Mouse (Mus musculus) mesoderm, embryonic 11.5 days (tissue): ENCODE data around the gene Disp1.

Experiments
- DNase-seq: peaks from one replicate; pipeline ENCODE4 v3.0.0-alpha.2; 2012; ENCODE audit warnings: low read depth, low spot score

Gene Disp1

DNA sequence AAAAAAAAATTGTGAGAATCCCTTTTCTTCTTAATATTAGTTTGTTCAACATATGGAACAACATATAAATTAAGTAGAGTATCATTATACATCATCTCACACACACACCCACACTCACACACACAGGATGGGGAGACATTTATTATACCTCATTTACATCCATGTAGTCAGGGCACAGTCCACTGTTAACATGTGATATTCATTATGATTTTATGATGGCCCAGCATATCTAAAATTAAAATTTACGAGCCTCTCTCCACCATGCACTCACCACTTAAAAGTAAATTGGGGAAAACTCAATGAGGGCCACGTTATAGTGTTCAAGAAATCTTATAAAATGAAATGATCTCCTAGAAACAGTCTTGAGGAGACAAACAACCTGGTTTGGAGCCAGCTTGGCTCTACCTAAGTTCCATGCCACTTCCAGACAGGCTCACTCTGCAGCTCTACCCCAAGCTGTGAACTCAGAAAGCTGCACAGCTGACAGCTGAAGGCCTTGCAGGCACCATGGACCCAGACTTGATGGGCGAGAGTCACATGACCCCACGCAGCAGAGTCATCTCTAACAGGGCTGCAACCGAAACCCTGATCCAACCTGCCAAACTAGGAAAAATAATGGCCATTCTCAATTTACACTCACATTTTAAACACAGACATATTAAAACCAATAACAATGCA lies 57.7 kb downstream of the Disp1 start:
- no peak for DNase-seq

DNA sequence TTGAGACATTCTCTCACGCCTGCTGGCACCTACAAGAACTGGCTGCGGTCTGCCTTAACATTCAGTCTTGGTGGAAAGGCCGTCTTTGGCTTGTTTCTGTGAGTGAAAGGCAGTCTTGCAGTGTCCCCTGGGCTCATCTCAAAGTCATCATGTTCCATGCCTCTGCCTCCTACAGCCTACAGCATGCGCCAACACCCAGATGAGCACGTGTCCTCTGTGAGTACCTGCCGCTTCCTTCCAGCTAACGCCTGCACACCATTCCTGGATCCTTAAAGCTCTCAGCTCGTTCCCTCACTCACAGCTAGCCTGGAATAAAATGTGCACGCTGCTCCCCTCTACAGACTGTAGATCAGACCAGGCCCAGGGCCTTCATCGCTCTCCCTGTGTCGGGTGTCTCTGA lies 60.3 kb downstream of the Disp1 start:
- DNase-seq, result no peak

DNA sequence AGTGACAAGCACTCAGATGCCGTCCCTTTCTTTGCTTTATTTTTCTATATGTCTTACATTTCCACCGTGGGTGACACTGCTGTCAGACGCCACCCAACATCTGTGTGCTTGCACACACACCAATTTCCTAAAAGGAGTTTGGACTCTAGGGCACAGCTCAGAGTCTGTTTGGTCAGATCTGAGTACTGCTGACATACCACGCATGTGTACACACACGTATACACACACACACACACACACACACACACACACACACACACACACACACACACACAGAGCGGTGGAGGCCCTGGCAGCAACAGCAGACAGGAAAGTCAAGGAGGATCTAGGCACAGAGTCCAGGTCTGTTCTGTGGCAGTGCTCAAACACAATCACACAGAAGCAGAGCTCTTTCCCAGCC lies 61.1 kb downstream of the Disp1 start:
- no peak for DNase-seq

DNA sequence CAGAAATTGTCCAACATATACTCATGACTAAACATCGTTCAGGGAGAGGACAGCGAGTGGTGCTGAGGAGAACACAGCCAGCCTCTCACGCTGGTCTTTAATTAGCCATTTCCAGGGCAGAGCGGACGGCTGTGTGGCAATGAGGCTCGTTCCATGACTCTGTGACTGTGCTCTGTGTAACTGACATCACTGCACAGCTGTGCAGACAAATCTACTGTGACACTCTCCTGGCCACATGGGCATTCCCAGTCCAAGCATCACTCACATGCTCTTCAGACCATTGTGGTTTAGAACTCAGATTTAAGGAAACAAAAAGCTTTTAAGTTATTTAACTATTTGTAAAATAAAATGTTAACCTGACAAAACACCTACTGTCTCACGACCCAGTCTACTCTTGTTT lies 62.1 kb downstream of the Disp1 start:
- DNase-seq, result no peak

DNA sequence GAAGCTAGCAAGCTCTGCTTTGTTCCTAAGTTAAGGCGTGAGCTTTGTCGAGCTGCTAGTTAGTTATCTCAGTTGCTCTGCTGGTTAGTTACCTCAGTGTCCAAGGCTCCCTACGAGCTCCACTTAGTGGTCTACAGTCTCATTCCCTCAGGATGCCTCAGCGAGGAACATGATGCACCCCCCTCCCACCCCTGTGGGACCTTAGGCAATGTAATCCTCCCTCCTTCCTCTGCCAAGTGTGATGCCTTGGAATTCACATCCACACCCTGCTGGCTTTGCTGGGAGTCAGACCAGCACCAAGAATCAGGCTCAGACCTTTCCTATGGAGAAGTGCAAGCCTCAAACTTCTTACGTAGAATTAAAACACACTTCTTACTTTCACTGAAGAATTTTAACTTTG lies 65.7 kb downstream of the Disp1 start:
- DNase-seq, result no peak

- no peak for DNase-seq
Measured at GRCm38 (mm10) chr1:183154296-183155204, 66.8 kb downstream of the Disp1 start.

- no peak for DNase-seq
Measured at GRCm38 (mm10) chr1:183153354-183153753, 68.0 kb downstream of the Disp1 start.

GRCm38 (mm10) chr1:183151510-183152319 lies 69.6 kb downstream of the Disp1 start:
- DNase-seq, result no peak

- DNase-seq, result peak; percentile 60
Measured at GRCm38 (mm10) chr1:183150379-183150840, 70.9 kb downstream of the Disp1 start.

GRCm38 (mm10) chr1:183149571-183150105 lies 71.7 kb downstream of the Disp1 start:
- DNase-seq, result peak; percentile 50

DNA sequence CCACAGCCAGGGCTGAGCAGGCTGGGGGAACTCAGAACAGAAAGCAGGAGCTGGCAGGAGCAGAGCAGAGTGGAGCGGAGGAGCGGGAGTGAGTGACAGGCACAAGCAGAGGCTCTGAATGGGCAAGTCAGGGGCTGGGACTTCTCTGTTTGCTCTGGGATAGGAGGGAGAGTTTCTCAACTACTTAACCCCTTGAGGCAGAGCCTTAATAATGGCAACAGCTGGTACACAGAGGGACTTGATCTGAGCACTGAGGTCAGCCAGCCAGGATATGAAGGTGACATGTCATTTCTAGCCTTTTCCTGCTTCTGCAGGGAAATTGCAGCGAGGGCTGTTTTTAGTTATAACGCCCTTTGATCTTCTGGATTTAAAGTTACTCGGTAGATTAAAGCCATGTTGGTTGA lies 73.9 kb downstream of the Disp1 start:
- peak; percentile 85 for DNase-seq

- DNase-seq, result no peak
Measured at GRCm38 (mm10) chr1:183146795-183147194, 74.5 kb downstream of the Disp1 start.

DNA sequence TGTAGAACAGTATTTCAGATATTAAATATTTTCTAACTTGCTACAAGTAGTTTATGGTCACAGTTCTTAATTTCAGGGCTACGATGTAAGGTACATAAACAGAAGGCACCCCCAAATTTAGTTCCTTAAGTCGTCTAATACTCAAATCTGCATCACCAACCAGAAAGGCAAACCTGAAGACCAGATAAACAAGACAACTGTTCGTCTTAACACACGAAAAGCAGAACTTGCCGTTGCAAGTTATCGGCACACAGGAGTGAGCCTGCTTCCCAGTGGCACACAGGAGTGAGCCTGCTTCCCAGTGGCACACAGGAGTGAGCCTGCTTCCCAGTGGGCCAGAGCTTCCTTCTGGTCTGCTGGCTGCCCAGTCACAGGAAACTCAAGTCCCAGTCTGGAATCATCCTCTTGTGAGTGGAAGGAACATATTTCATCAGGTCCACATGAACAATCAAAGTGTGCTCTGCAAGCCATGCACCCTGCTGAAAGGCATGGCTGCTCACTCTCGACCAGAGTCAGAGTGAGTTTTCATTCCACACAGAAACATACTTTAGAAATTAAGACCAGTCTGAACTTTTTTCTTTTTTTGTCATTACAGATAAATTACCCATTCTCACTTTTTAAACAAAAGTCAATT lies 75.1 kb downstream of the Disp1 start:
- DNase-seq, result no peak

DNA sequence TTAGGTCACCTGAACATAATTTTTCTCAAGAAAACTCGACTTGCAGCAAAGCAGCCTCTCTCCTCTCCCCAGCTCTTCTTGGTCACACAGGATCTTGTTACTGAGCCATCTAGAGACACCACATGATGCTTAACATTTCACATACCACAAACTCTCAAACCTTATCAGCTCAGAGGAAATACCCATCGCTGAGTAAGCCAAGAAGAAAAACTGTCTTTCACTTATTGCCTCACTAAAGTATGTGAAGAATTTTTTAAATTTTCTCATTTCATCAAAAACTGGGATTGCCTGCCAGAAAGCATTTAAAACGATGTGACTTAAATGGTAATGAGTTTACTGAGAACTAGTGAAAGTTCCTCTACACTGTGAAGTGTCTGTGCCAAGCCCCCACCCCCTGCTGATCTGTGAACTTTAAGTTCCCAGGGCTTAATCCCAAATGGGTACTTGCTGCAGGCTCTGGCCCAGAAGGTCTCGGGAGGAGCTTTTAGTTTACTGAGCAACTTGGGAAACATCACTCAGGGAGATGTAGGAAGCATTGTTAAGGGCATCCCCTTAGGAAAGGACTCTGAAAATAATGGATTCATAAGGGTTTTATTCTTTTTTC lies 76.6 kb downstream of the Disp1 start:
- DNase-seq, result no peak

DNA sequence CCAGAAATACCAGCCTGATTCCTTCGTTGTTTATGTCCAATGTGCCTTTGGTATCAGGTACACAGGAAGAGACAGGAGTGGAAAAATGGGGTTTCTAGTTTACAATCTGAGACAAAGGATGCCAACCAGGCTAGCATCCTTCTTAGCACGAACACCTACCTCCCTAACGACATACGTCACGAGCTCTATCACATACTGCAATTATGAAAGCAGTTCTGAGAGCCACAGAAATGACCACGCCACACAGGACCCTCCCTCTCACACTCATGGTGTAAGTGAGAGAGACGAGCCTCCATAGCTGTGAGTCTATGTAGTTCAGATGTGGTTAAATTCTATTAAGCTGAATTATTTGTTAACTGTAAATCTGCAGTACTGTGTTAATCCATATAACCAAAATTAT lies 78.1 kb downstream of the Disp1 start:
- no peak for DNase-seq

- DNase-seq, result no peak
Measured at GRCm38 (mm10) chr1:183142566-183142965, 78.8 kb downstream of the Disp1 start.

- no peak for DNase-seq
Measured at GRCm38 (mm10) chr1:183141329-183141728, 80.0 kb downstream of the Disp1 start.

DNA sequence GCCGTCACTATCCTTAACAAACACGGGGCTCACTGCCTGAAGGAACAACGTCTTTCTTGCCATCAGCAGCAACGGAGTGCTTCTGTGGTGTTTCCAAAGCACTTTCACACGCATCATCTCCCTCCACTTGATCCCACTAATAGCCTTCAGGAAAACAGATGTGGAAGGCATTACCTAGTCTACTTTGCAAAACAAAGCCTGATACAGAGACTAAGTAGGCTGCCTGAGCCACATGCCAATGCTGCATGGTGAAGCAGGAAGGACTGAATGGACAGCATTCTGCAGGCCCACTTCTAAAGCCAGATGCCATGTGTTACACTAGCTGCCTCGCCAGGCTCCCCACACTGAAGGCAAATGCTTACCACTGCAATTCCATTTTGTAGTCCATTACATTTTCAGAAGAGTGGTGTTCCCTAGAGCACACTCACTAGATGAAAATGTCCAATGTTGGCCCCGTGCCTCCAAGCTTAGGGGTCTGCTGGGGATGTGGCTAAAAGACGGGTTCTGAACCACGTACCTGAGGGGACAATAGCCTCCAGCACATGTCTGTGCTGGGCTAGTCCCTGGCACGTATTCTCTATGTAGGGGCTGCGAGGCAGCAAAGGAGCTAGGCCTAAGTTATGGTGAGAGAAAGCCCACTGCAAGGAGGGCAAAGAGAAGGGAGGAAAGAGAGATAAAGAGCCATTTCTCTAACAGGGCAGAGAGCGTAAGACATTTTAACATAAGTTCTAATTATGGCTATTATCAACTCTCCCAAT lies 80.6 kb downstream of the Disp1 start:
- DNase-seq, result peak; percentile 54

DNA sequence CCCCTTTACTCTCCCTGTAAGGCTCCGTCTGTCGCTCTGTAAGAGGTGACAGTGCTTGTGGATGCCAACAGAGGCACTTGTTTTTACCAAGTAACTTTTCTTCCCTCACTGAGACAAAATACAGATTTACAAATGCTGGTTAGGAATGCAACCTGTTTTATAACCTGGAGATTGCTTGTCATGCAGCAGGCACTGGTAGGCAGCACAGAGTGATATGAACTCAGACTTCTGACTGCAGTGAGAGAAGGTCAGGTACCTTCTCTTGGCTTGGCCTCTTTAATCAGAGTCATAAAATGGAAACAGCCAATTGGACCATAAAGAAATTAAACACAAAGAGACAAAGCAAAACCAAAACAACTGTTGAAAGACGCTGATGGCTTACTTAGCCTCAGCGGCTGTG lies 83.2 kb downstream of the Disp1 start:
- no peak for DNase-seq

DNA sequence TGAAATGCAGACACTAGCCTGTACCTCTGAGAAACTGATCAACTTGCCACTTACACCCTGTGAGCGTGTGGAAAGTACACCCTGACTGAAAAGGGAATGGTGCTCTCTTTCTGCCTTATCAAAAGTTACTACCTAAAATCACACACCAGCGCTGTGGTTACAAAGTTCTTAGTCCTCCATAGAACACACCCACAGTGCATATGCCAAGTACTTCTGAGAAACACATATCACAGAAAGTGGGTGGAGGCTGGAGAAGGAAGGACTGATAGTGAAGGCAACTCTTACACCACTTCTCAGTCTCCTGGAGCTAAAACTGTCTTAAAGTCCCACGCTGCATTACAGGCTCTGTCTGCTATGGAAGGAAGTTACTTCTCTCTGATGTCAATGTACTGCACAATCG lies 86.9 kb downstream of the Disp1 start:
- DNase-seq, result no peak
